Mouse (Mus musculus) forebrain, embryonic 16.5 days (tissue): Measurements from ENCODE around the gene Retn. TPM values are rescaled to one million over a fixed set of nuclear protein-coding genes. Genes with fewer than 3 reads are reported as not detected.

Experiments
- ATAC-seq: fragments of 200-750 bp; cut with Nextera tagmentation; 2 replicates; pipeline ENCODE4 v1.8.0; 2017; ENCODE audit warnings: mild to moderate bottlenecking, moderate library complexity
- H3K27ac ChIP-seq: fragments of 300-500 bp; sonication (generic); 2 replicates; pipeline ENCODE4 v1.5.1; 2014; ENCODE audit warnings: low read length, control low read depth
- H3K27me3 ChIP-seq: fragments of 300-500 bp; sonication (generic); replicated peaks from 2 replicates; pipeline ENCODE4 v1.6.1; 2014; ENCODE audit warnings: low read length; ENCODE audit not compliant: control insufficient read depth, insufficient read depth
- H3K36me3 ChIP-seq: fragments of 300-500 bp; sonication (generic); 2 replicates; pipeline ENCODE4 v1.6.1; 2014; ENCODE audit not compliant: control insufficient read depth, insufficient read depth
- H3K4me1 ChIP-seq: fragments of 300-500 bp; sonication (generic); replicated peaks from 2 replicates; pipeline ENCODE4 v1.6.1; 2014; ENCODE audit warnings: low read length; ENCODE audit not compliant: control insufficient read depth, insufficient read depth
- H3K4me2 ChIP-seq: fragments of 300-500 bp; sonication (generic); 2 replicates; pipeline ENCODE4 v1.6.1; 2014; ENCODE audit warnings: mild to moderate bottlenecking, low read length, control low read depth
- H3K4me3 ChIP-seq: fragments of 300-500 bp; sonication (generic); replicated peaks from 2 replicates; pipeline ENCODE4 v1.5.1; 2014; ENCODE audit warnings: mild to moderate bottlenecking, low read length, control low read depth
- H3K9ac ChIP-seq: fragments of 300-500 bp; sonication (generic); replicated peaks from 2 replicates; pipeline ENCODE4 v1.6.1; 2014; ENCODE audit warnings: low read depth, low read length, control low read depth
- H3K9me3 ChIP-seq: fragments of 300-500 bp; sonication (generic); 2 replicates; pipeline ENCODE4 v1.6.1; 2016; ENCODE audit warnings: low read length; ENCODE audit not compliant: control insufficient read depth
- WGBS: fragments of 180-500 bp; shearing (Covaris S2); extraction: QIAGEN DNeasy Blood & Tissue Kit; methylation state at CpG from one replicate; pipeline ENCODE4 v1.1.7; 2014; 5-methylcytosine and 5-hydroxymethylcytosine counted together
- polyA plus RNA-seq: library from polyadenylated mRNA; unstranded; fragments of >200 nt; fragmentation: Nextera tagmentation; extraction: Ambion mirVana; gene quantifications from 2 replicates; pipeline ENCODE4 v1.2.1, GENCODE M21; 2015

Retn gene
- polyA plus RNA-seq, 1 experiment from 2014 or later = 0.71 TPM

DNA sequence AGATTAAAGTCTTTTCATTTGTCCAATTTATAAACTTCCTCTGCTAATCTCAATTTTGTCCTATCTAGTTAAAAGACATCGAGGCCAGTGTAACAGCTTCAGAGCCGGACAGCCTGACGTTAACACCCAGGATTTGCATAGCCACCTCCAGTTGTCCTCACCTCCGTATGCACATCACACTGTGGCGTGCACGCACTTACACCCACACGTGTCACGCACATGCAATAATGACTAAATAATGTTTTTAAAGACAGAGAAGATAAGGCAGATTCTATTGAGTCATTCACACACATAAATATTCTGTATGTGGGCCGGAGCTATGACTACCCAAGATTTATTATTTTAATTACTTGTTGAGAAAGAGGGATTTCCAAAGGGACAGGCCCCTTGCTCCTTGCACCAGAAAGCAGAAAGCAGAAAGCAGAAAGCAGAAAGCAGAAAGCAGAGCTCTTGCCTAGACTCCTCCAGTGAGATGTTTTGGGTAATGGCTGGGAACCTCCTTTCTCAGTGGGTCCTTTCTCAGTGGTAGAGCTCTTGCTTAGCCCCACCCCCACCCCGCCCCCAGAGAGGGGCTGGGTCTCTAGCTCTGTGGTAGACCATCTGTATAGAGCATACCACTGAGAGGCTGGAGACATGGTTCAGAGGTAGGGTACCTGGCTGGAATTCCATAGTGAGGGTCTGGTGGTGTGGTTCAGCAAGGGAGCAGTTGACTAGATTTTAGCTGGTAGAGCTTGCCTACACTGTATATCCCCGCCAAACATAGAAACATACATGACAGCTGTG is 653 bp upstream of the Retn start:
- H3K27me3 ChIP-seq = no peaks in the 10 kb centered on the region
- H3K27ac ChIP-seq = no peak overlapping the region
- H3K9me3 ChIP-seq = no peaks in the 10 kb centered on the region
- no peaks in the 10 kb centered on the region for H3K36me3 ChIP-seq
- ATAC-seq = no peak
- no peak overlapping the region for H3K4me3 ChIP-seq
- no peak overlapping the region for H3K4me2 ChIP-seq
- peaks cover 4% of the 10 kb centered on the region; the same call in 1 of the 2 replicates for H3K4me1 ChIP-seq
- WGBS = 78% methylated on average over 11 of the region's 11 CpGs
- H3K9ac ChIP-seq = no peak overlapping the region

DNA sequence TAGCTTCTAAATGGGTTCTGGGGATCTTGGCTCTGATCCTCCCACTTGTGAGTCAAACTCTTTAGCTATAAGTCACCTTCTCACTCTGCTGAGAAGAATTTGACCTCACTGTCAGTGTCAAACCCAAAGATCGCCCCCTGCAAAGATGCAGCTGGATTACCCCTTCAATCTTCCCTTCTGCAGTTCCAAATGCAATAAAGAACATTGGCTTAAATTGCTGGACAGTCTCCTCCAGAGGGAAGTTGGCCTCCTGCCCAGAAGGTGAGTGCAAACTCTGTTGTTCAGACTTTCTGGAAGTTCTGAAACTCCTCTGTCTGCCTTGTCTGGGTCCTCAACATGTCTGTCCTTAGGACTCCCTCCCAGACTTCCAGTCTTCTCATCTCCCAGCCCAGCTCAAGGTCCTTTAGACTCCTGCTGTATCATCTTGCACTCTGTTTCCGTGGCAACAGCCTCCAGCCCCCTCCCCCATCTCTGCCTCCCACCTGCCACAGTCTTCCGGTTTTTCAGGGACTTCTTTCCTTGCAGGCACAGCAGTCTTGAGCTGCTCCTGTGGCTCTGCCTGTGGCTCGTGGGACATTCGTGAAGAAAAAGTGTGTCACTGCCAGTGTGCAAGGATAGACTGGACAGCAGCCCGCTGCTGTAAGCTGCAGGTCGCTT is 1.3 kb downstream of the Retn start:
- no peaks in the 10 kb centered on the region for H3K9me3 ChIP-seq
- no peaks in the 10 kb centered on the region for H3K36me3 ChIP-seq
- H3K27ac ChIP-seq = no peak overlapping the region
- peak overlapping the region; percentile 25; the same call in 1 of the 2 replicates for H3K4me2 ChIP-seq
- no peak overlapping the region for H3K9ac ChIP-seq
- H3K27me3 ChIP-seq = no peaks in the 10 kb centered on the region
- H3K4me1 ChIP-seq = peaks cover 4% of the 10 kb centered on the region; the same call in 1 of the 2 replicates
- ATAC-seq = peak; percentile 43; the same call in 1 of the 2 replicates
- WGBS = 18% methylated on average over 7 of the region's 7 CpGs
- no peak overlapping the region; the same call in 1 of the 2 replicates for H3K4me3 ChIP-seq

DNA sequence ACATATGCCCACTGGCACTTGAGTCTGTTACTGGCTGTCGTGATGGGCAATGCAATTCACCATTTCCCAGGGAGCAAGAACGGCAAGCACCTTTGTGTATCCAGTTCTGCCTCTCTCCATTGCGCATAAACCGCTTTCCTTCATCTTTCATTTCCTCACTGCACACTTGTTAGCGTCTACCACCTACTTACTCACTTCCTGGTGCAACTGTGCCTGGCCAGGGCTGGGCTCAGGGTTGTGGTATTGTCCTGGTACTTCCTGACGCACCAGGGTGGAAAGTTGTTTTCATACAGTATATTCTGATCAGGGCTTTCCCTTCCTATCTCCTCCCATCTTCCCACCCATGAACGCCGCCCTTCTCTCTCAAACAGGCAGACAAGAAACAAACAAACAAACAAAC is 5.3 kb downstream of the Retn start:
- no peak overlapping the region for H3K4me3 ChIP-seq
- no peak overlapping the region for H3K27ac ChIP-seq

DNA sequence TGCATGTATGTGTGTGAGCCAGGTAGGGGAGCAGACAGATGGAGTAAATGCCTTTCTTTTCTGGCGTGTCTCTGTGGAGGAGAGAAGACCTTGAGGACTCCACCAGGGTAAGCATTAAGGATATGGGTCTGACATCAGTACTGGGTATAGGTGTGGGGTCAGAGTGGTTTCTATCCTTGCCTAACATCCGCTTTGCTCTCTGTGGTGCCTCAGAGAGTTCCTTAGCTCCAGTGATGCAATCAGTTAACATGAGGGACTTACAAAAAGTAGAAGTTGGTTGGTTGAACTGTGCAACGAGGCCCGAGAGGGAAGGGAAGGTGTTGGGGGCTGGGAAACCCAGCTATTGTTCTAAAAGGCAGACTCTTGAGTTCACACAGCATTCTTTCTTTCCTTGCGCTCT is 8.8 kb downstream of the Retn start:
- WGBS = 67% methylated on average over 5 of the region's 5 CpGs
- Histone ChIP-seq H3K36me3 (no peaks in the 10 kb centered on the region), H3K9ac (no peak overlapping the region), H3K27ac (no peak overlapping the region), H3K4me2 (no peak overlapping the region), H3K27me3 (no peaks in the 10 kb centered on the region), H3K4me3 (no peak overlapping the region), H3K9me3 (no peaks in the 10 kb centered on the region), H3K4me1 (no peaks in the 10 kb centered on the region)
- no peak for ATAC-seq

More for the DNA sequence above, 5.3 kb downstream of the Retn start:
- no peaks in the 10 kb centered on the region for H3K9me3 ChIP-seq
- H3K4me2 ChIP-seq = no peak overlapping the region
- H3K36me3 ChIP-seq = no peaks in the 10 kb centered on the region
- ATAC-seq = no peak
- peaks cover 4% of the 10 kb centered on the region; the same call in 1 of the 2 replicates for H3K4me1 ChIP-seq
- WGBS = 85% methylated on average over 8 of the region's 8 CpGs
- H3K27me3 ChIP-seq = no peaks in the 10 kb centered on the region
- H3K9ac ChIP-seq = no peak overlapping the region

DNA sequence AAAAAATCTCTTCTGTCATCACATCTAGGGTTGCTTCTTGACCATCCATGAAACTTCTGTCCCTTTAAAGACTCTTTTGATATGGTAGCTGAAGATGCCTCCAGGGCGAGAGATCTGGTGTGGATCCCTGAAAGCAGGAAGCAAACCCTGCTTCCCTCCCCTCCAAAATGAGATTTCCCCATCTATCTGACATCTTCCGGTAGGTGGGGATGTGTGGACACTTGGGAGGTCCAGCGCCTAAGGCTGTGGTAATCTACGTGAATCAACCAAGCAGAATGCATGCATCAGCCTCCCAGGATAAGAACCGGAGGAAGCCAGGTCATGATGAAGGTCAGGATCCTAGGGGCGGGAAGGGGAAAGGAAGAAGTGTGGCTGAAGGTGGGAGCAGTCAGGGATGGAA is 9.9 kb downstream of the Retn start, which contains the start of gene Mcemp1:
TSS of gene Mcemp1 (plus strand) at position 248 of the 400 bp plus-strand sequence.
- no peak for ATAC-seq

DNA sequence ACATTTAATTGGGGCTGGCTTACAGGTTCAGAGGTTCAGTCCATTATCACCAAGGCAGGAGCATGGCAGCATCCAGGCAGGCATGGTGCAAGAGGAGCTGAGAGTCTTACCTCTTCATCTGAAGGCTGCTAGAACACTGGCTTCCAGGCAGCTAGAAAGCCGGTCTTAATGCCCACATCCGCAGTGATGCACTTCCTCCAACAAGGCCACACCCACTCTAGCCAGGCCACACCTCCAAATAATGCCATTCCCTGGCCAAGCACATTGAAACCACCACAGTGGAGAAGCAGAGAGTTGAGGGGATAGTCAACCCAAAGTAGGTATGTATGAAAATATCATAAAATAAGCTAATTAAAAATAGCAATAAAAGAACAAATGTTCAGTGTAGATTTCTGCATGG is 14.8 kb downstream of the Retn start:
- Histone ChIP-seq H3K9me3 (no peaks in the 10 kb centered on the region), H3K36me3 (no peaks in the 10 kb centered on the region), H3K4me1 (peaks cover 4% of the 10 kb centered on the region; the same call in 1 of the 2 replicates), H3K4me2 (no peak overlapping the region), H3K9ac (no peak overlapping the region), H3K4me3 (no peak overlapping the region), H3K27me3 (no peaks in the 10 kb centered on the region), H3K27ac (no peak overlapping the region)
- WGBS = 84% methylated on average over 2 of the region's 2 CpGs
- ATAC-seq = no peak

More for the DNA sequence above, 9.9 kb downstream of the Retn start, which contains the start of gene Mcemp1:
- H3K36me3 ChIP-seq = no peaks in the 10 kb centered on the region
- no peak within 1 kb of the TSS for H3K4me2 ChIP-seq
- no peaks in the 10 kb centered on the region for H3K27me3 ChIP-seq
- 81% methylated on average over 6 of the region's 6 CpGs for WGBS
- no peak within 1 kb of the TSS for H3K27ac ChIP-seq
- H3K4me3 ChIP-seq = no peak within 1 kb of the TSS
- no peaks in the 10 kb centered on the region for H3K4me1 ChIP-seq
- H3K9ac ChIP-seq = no peak within 1 kb of the TSS
- H3K9me3 ChIP-seq = no peaks in the 10 kb centered on the region

DNA sequence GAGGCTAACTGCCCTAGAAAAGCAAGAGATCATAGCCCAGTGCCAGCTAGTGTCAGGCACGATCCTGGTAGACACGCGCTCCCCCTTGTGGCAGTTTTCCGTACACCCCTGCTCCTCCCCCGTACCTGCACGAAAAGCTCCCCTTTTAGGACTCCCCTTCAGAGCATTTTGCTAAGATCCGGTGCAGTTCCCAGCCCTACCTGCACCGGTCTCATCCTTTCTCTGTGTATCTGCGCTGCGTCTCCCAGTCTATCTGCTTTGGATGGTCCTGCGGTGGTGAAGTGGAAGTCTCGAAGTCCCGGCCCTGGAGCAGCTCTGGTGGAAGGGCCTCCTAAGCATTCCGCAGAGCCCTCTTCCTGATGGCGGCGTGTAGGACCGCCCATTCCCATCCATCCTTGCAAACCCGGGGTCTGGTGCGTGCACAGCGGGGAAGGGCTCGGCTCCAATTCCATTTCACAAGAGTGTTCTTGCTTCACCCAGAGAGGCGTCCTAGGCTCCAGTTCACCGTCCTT is 16.5 kb downstream of the Retn start, which contains the start of gene Fcor:
TSS of gene Fcor (minus strand) at position 383 of the 512 bp plus-strand sequence.
- H3K4me2 ChIP-seq = peak within 1 kb of the TSS; percentile 75
- H3K27ac ChIP-seq = peak within 1 kb of the TSS; percentile 83
- peak; percentile 87 for ATAC-seq
- peak within 1 kb of the TSS; percentile 74 for H3K9ac ChIP-seq
- H3K4me3 ChIP-seq = peak within 1 kb of the TSS; percentile 65
- peaks cover 9% of the 10 kb centered on the region for H3K4me1 ChIP-seq
- no peaks in the 10 kb centered on the region for H3K36me3 ChIP-seq
- no peaks in the 10 kb centered on the region for H3K9me3 ChIP-seq
- no peaks in the 10 kb centered on the region for H3K27me3 ChIP-seq
- under 1% methylated on average over 23 of the region's 23 CpGs for WGBS

DNA sequence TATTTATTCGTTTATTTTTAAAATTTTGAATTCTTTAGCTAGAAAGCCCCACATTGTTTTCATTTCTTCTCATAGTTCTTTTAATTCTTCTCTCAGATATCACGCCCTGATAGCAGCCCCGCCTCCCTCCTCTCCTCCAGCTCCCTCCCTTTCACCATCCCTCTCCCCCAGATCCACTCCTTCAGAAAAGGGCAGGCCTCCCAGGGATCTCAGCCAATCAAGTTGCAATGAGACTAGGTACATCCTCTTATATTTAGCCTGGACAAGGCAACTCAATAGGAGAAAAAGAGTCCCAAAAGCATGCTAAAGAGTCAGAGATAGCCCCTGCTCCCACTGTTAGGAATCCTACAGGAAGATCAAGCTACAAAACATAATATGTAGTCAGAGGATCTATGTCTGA is 19.1 kb downstream of the Retn start:
- Histone ChIP-seq H3K9me3 (no peaks in the 10 kb centered on the region), H3K36me3 (0 out of 2 replicates have a peak, but pooled peaks cover 3% of the 10 kb centered on the region), H3K27me3 (no peaks in the 10 kb centered on the region), H3K9ac (no peak overlapping the region), H3K4me1 (peaks cover 19% of the 10 kb centered on the region), H3K27ac (no peak overlapping the region), H3K4me2 (no peak overlapping the region), H3K4me3 (no peak overlapping the region)
- 54% methylated on average over 3 of the region's 3 CpGs for WGBS
- no peak for ATAC-seq
